Mouse (Mus musculus) common myeloid progenitor, adult 5-6 weeks (primary cell): ENCODE data around the gene Wdr25. TPM values are rescaled to one million over a fixed set of nuclear protein-coding genes. Genes with fewer than 3 reads are reported as not detected.

Experiments
- ATAC-seq: replicated peaks from 2 replicates; pipeline ENCODE4 v1.8.0; 2016; ENCODE audit warnings: low read depth, mild to moderate bottlenecking, moderate TSS enrichment, inconsistent platforms; ENCODE audit not compliant: poor library complexity, severe bottlenecking
- total RNA-seq: library from RNA; stranded (forward); fragments of 200-1000, 187-1606 nt; gene quantifications from 2 replicates; pipeline ENCODE4 v1.2.3, GENCODE M21; 2017

The Wdr25 gene
- total RNA-seq, 1 experiment from 2014 or later = 13.5 TPM

GRCm38 (mm10) chr12:108893715-108894431, 442 bp downstream of the Wdr25 start, which contains the start of gene Wars:
Gene Wars (minus strand): TSS chr12:108894174.
- peak; percentile 98 for ATAC-seq

- ATAC-seq = 0 out of 2 replicates have a peak, but pooled peaks have one; percentile 1
Measured at GRCm38 (mm10) chr12:108894432-108894816, 993 bp downstream of the Wdr25 start.

- ATAC-seq = peak; percentile 45; the same call in 1 of the 2 replicates
Measured at GRCm38 (mm10) chr12:108896006-108896405, 2.6 kb downstream of the Wdr25 start.

- peak; percentile 31; the same call in 1 of the 2 replicates for ATAC-seq
Measured at GRCm38 (mm10) chr12:108901346-108901745, 7.9 kb downstream of the Wdr25 start.

- peak; percentile 89 for ATAC-seq
Measured at GRCm38 (mm10) chr12:108902940-108903339, 9.5 kb downstream of the Wdr25 start.

GRCm38 (mm10) chr12:108903600-108904275, 10.3 kb downstream of the Wdr25 start:
- peak; percentile 43 for ATAC-seq

- no peak for ATAC-seq
Measured at GRCm38 (mm10) chr12:108904276-108904653, 10.8 kb downstream of the Wdr25 start.

- no peak for ATAC-seq
Measured at GRCm38 (mm10) chr12:108905620-108906302, 12.3 kb downstream of the Wdr25 start.

GRCm38 (mm10) chr12:108906398-108906797, 13.0 kb downstream of the Wdr25 start:
- ATAC-seq = no peak

- no peak for ATAC-seq
Measured at GRCm38 (mm10) chr12:108909846-108910433, 16.5 kb downstream of the Wdr25 start.

- ATAC-seq = no peak
Measured at GRCm38 (mm10) chr12:108912442-108912841, 19.0 kb downstream of the Wdr25 start.

GRCm38 (mm10) chr12:108914198-108914597, 20.8 kb downstream of the Wdr25 start:
- ATAC-seq = no peak

- ATAC-seq = 0 out of 2 replicates have a peak, but pooled peaks have one; percentile 33
Measured at GRCm38 (mm10) chr12:108914709-108915340, 21.4 kb downstream of the Wdr25 start.

GRCm38 (mm10) chr12:108915893-108916292, 22.5 kb downstream of the Wdr25 start:
- ATAC-seq = no peak

- ATAC-seq = no peak
Measured at GRCm38 (mm10) chr12:108916447-108917042, 23.1 kb downstream of the Wdr25 start.

- no peak for ATAC-seq
Measured at GRCm38 (mm10) chr12:108917509-108917908, 24.1 kb downstream of the Wdr25 start.

GRCm38 (mm10) chr12:108918753-108919152, 25.3 kb downstream of the Wdr25 start:
- ATAC-seq = 0 out of 2 replicates have a peak, but pooled peaks have one; percentile 27

GRCm38 (mm10) chr12:108926606-108927111, 33.2 kb downstream of the Wdr25 start:
- no peak for ATAC-seq

GRCm38 (mm10) chr12:108928249-108928648, 34.8 kb downstream of the Wdr25 start:
- ATAC-seq = no peak
